Mouse (Mus musculus) CH12F3 (cell line): Measurements from ENCODE around the gene Erp29.
"Not testable (repeated sequence)": the region's sequence is repeated elsewhere in the genome, so short reads cannot be mapped to it uniquely, and the experiment has no call there.

Experiments used
- in situ Hi-C: fragments of 300-500 bp; cut with MboI; formaldehyde crosslinking; loops from 2 replicates; pipeline ENCODE4 v1.14.3; 2020; ENCODE audit warnings: low sequenced_read_pairs

Erp29 gene

GRCm38 (mm10) chr5:121452026-121452869 lies at the start of gene Erp29:
Gene Erp29 (minus strand): TSS chr5:121452506.
- in situ Hi-C loops: no loop called here

GRCm38 (mm10) chr5:121501424-121501996 lies 49.2 kb upstream of the Erp29 start:
- in situ Hi-C loops: not testable (repeated sequence)

DNA sequence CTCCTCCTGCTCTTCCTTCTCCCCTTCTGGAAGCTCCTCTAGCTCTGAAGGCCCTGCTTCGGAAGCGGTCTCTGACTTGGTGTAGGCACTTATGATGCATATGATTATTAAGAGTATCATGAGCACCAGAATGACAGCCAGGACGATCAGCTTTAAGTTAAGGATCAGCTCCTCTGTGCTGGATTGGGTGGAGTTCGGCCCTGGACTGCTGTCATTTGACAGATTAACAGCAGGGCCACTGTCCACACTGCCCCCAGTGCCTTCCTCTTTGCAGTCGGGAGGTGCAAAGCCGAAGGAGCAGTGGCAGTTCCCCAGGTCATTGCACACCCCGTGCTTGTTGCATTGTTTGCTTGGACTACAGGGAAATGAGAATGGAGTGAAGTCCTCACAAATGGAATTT lies 48.4 kb upstream of the Erp29 start:
- in situ Hi-C loops: no loop called here

DNA sequence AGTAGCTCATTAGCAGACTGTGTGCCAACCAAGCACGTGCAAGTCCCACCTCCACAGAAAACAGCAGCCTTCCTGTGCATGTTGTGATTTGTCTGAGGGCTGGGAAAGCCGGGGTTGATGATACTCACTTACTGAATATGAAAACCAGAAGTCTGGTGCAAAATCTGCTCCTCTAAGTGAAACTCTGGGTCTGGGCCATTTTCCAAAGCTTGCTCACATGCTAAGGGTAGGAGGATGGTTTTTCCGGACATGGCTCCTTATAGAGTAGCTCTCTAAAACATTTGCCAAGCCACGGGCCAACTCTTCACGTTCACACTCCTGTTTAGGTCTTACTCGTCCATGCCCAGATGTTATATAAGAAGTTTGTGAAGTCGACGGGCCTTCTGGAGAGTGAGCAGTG lies 41.0 kb upstream of the Erp29 start:
- in situ Hi-C loops: no loop called here

GRCm38 (mm10) chr5:121484801-121485200 lies 32.5 kb upstream of the Erp29 start:
- in situ Hi-C loops: no loop called here

DNA sequence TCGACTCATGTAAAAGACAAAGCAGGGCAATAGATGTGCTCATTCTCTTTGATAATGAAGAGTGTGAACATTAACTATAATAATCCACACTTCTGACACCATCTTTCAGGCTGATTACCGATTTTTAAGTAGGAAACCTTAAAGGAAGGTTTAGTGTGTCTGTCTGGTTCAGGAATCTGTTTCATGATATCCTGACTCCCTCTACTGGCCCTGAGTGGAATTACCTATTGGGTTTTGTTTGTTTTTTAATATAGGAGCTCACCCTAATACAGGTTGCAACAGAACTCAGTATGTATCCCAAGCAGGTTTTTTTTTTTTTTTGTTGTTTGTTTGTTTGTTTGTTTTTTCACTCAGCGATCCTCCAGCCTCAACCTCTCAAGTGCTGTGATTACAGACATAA lies 25.4 kb upstream of the Erp29 start:
- in situ Hi-C loops: no loop called here

DNA sequence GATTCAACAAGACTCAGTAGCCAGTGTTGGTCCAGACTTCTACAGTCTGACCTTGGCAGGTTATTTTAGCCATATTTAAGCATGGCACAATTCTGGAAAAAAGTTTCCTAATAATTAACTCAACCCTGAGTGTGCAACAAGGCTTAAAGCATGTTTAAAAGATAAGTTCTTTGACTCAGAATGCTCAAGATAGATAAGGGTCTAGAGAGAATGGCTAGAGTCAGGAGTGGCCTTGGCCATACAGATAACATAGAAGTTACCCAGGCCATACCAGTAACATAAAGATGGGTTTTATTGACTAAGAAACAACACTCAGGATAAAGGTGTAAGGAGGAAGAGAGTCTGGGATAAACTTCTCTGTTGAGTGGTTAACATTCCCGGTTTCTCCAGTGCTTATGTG lies 23.7 kb upstream of the Erp29 start:
- in situ Hi-C loops: no loop called here

DNA sequence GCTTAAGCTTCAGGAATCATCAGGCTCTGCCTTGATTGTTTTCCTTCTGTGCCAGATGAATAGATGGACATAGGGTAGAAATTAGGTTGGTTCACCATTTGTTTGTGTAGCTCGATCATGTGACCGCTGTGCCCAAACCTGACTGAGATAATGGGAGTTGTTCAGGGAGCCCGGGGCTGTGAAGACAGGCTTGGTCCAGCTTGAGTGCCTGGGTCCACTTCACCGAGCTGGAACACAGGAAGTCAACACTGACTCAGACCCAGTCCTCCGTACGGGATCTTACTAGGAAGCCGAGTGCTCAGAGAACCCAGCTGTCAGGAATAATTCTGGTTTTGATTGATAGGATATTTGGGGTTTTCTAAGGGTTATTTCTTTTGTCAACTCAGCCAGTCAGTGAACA lies 22.3 kb upstream of the Erp29 start:
- in situ Hi-C loops: no loop called here

DNA sequence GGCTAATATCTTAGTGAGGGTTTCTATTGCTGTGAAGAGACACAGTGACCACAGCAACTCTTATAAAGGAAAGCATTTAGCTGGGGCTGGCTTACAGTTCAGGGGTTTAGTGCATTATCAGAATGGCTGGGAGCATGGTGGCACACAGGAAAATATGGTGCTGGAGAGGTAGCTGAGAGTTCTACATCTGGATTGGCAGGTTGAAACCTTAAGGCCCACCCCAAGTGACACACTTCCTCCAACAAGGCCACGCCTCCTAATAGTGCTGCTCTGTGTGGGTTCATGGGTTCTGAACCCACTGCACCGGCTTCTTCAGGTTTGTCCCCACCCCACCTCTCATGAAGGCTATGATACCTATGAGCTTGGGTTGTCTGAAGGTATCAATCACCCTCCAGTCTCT lies 20.1 kb upstream of the Erp29 start:
- in situ Hi-C loops: no loop called here

GRCm38 (mm10) chr5:121469566-121469965 lies 17.3 kb upstream of the Erp29 start:
- in situ Hi-C loops: no loop called here

GRCm38 (mm10) chr5:121463601-121464250 lies 11.4 kb upstream of the Erp29 start:
- in situ Hi-C loops: no loop called here

- in situ Hi-C loops: no loop called here
Observed at GRCm38 (mm10) chr5:121462967-121463366, 10.7 kb upstream of the Erp29 start.

DNA sequence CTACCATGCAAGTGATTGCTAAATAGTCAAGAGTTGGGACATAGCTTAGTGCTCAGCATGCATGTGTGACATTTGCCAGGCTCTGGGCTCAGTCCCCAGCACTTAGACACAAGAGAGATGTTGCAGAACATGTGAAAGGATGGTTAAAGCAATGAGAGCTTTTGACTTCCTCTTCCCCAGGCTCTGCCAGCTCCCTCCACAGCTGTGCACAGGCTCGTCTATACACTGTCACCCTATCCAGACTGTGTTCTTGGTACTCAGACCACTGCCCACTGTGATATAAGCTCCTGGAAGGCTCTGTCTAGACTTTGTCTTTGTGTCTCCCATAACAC lies 9.8 kb upstream of the Erp29 start:
- in situ Hi-C loops: no loop called here

DNA sequence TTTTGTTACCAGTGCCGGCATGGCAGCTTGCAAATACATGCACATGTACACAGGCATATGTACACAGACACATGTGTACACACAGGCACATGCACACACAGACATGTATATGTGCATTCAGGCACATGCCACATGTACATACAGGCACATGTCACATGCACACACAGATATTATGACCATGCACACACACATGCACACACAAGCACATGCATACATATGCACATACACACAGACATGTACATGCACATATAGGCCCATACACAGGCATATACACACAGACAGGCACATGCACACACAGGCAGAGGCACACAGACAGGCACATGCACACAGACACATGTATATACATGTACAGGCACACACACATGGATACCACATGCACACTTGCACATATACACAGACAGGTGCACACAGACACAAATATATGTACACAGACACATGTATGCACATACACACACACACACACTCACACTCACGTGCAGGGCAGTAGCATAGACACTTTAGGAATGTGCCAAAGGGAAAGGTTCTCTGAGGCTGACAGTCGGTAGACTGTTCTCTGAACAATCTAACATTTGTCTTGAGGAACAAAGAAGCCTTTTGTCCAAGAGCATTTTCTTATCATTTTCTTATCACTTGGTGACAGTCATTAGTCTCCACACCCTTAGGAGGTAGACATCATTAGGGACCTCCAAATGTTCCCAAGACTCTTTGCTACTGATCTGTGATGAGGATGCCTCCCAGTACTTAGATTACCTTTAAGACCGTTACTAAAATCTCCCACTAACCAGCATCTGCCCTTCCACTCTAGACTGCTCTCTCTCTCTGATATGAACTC lies 9.2 kb upstream of the Erp29 start:
- in situ Hi-C loops: no loop called here

GRCm38 (mm10) chr5:121455510-121456265 lies 3.4 kb upstream of the Erp29 start:
- in situ Hi-C loops: no loop called here

DNA sequence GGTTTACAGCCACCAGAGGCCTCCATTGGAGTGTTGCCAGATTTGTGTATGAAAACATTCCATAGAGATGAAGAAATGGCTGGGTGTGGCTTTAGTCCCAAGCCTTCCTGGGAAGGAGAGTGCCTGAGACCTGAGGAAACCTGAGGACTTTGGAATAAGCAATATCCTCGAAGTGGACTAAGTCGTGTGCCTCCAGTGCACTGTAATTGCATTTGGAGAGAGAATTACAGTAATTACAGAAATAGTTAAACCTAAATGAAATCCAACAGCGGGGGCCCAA lies 2.1 kb upstream of the Erp29 start:
- in situ Hi-C loops: no loop called here

- in situ Hi-C loops: no loop called here
Observed at GRCm38 (mm10) chr5:121453743-121454502, 1.6 kb upstream of the Erp29 start.

GRCm38 (mm10) chr5:121452906-121453305 lies 600 bp upstream of the Erp29 start:
- in situ Hi-C loops: no loop called here

GRCm38 (mm10) chr5:121451644-121452025 lies 671 bp downstream of the Erp29 start, which contains the start of gene Tmem116:
Gene Tmem116 (plus strand): TSS chr5:121451893.
- in situ Hi-C loops: no loop called here

GRCm38 (mm10) chr5:121451203-121451602 lies 1.1 kb downstream of the Erp29 start:
- in situ Hi-C loops: no loop called here
